Mouse (Mus musculus): ENCODE measurements at regions not wholly inside any gene's neighbourhood (a gene's known extent, or its start where the extent isn't known, plus 50 kb on each side); places are given as distances from the start of the nearest gene placed in this dataset.

GRCm38 (mm10) chr13:34416603-34417002, 71.6 kb upstream of the Slc22a23 start:
- no peak for TF ChIP-seq CTCF (IDR thresholded peaks at IDR 0.05; ENCODE audit: low read depth, low read length)
- no peak for TF ChIP-seq POLR2AphosphoS5 (IDR thresholded peaks at IDR 0.05; ENCODE audit: insufficient replicate concordance, low read depth, low read length)
- no peak for TF ChIP-seq TAL1 (conservative IDR thresholded peaks at IDR 0.05; ENCODE audit: low read depth, low read length)
- no peak for TF ChIP-seq GATA2 (IDR thresholded peaks at IDR 0.05; ENCODE audit: borderline replicate concordance, low read depth, low read length)
